Mouse (Mus musculus): ENCODE measurements around the gene 9930111J21Rik2.

Gene 9930111J21Rik2

GRCm38 (mm10) chr11:49089735-49090507 lies 38.9 kb upstream of the 9930111J21Rik2 start:
- no peak for TF ChIP-seq CTCF (conservative IDR thresholded peaks at IDR 0.05; ENCODE audit: low read length)
- no peak for TF ChIP-seq POU5F1 (IDR thresholded peaks at IDR 0.05; ENCODE audit: borderline replicate concordance, low read length)
- no peak for TF ChIP-seq NANOG (IDR thresholded peaks at IDR 0.05; ENCODE audit: borderline replicate concordance, low read length)
- peaks cover 9% of the 10 kb centered on the region; the same call in 1 of the 2 replicates for H3K27me3 ChIP-seq (ENCODE audit: insufficient read depth, low read length)
- no peak overlapping the region for H3K4me3 ChIP-seq (replicated peaks; ENCODE audit: low read length)
- no peaks in the 10 kb centered on the region for H3K9me3 ChIP-seq (ENCODE audit: low read length)
- H3K36me3 ChIP-seq (ENCODE audit: insufficient read depth, low read length) = no peaks in the 10 kb centered on the region
- H3K4me1 ChIP-seq (replicated peaks; ENCODE audit: low read depth, low read length) = peaks cover 24% of the 10 kb centered on the region

- peaks cover 24% of the 10 kb centered on the region for H3K4me1 ChIP-seq (replicated peaks; ENCODE audit: low read depth, low read length)
- no peak overlapping the region for H3K4me3 ChIP-seq (replicated peaks; ENCODE audit: low read length)
- H3K9me3 ChIP-seq (ENCODE audit: low read length) = no peaks in the 10 kb centered on the region
- H3K27me3 ChIP-seq (ENCODE audit: insufficient read depth, low read length) = peaks cover 9% of the 10 kb centered on the region; the same call in 1 of the 2 replicates
- TF ChIP-seq CTCF (conservative IDR thresholded peaks at IDR 0.05; ENCODE audit: low read length) (no peak), POU5F1 (IDR thresholded peaks at IDR 0.05; ENCODE audit: borderline replicate concordance, low read length) (no peak), NANOG (IDR thresholded peaks at IDR 0.05; ENCODE audit: borderline replicate concordance, low read length) (no peak)
- H3K36me3 ChIP-seq (ENCODE audit: insufficient read depth, low read length) = no peaks in the 10 kb centered on the region
These were observed 38.1 kb upstream of the 9930111J21Rik2 start for GRCm38 (mm10) chr11:49088990-49089652.

GRCm38 (mm10) chr11:49087830-49088616 lies 37.0 kb upstream of the 9930111J21Rik2 start:
- H3K27me3 ChIP-seq (ENCODE audit: insufficient read depth, low read length) = peaks cover 9% of the 10 kb centered on the region; the same call in 1 of the 2 replicates
- H3K9me3 ChIP-seq (ENCODE audit: low read length) = no peaks in the 10 kb centered on the region
- peak overlapping the region; percentile 70 for H3K4me3 ChIP-seq (replicated peaks; ENCODE audit: low read length)
- peaks cover 24% of the 10 kb centered on the region for H3K4me1 ChIP-seq (replicated peaks; ENCODE audit: low read depth, low read length)
- no peaks in the 10 kb centered on the region for H3K36me3 ChIP-seq (ENCODE audit: insufficient read depth, low read length)
- TF ChIP-seq POU5F1 (IDR thresholded peaks at IDR 0.05; ENCODE audit: borderline replicate concordance, low read length) (no peak), CTCF (conservative IDR thresholded peaks at IDR 0.05; ENCODE audit: low read length) (no peak), NANOG (IDR thresholded peaks at IDR 0.05; ENCODE audit: borderline replicate concordance, low read length) (no peak)

GRCm38 (mm10) chr11:49086858-49087361 lies 35.9 kb upstream of the 9930111J21Rik2 start:
- Histone ChIP-seq H3K27me3 (ENCODE audit: insufficient read depth, low read length) (peaks cover 9% of the 10 kb centered on the region; the same call in 1 of the 2 replicates), H3K9me3 (ENCODE audit: low read length) (no peaks in the 10 kb centered on the region), H3K4me3 (replicated peaks; ENCODE audit: low read length) (no peak overlapping the region), H3K36me3 (ENCODE audit: insufficient read depth, low read length) (no peaks in the 10 kb centered on the region), H3K4me1 (replicated peaks; ENCODE audit: low read depth, low read length) (peaks cover 24% of the 10 kb centered on the region)
- no peak for TF ChIP-seq NANOG (IDR thresholded peaks at IDR 0.05; ENCODE audit: borderline replicate concordance, low read length)
- no peak for TF ChIP-seq CTCF (conservative IDR thresholded peaks at IDR 0.05; ENCODE audit: low read length)
- no peak for TF ChIP-seq POU5F1 (IDR thresholded peaks at IDR 0.05; ENCODE audit: borderline replicate concordance, low read length)

- H3K4me3 ChIP-seq (replicated peaks; ENCODE audit: low read length) = no peak overlapping the region
- no peak for TF ChIP-seq CTCF (conservative IDR thresholded peaks at IDR 0.05; ENCODE audit: low read length)
- TF ChIP-seq NANOG (IDR thresholded peaks at IDR 0.05; ENCODE audit: borderline replicate concordance, low read length) = no peak
- TF ChIP-seq POU5F1 (IDR thresholded peaks at IDR 0.05; ENCODE audit: borderline replicate concordance, low read length) = no peak
- peaks cover 20% of the 10 kb centered on the region for H3K4me1 ChIP-seq (replicated peaks; ENCODE audit: low read depth, low read length)
- no peaks in the 10 kb centered on the region for H3K9me3 ChIP-seq (ENCODE audit: low read length)
- peaks cover 9% of the 10 kb centered on the region; the same call in 1 of the 2 replicates for H3K27me3 ChIP-seq (ENCODE audit: insufficient read depth, low read length)
- H3K36me3 ChIP-seq (ENCODE audit: insufficient read depth, low read length) = no peaks in the 10 kb centered on the region
These were observed 33.8 kb upstream of the 9930111J21Rik2 start for GRCm38 (mm10) chr11:49084875-49085274.

GRCm38 (mm10) chr11:49084385-49084784 lies 33.3 kb upstream of the 9930111J21Rik2 start:
- Histone ChIP-seq H3K27me3 (ENCODE audit: insufficient read depth, low read length) (peaks cover 9% of the 10 kb centered on the region; the same call in 1 of the 2 replicates), H3K9me3 (ENCODE audit: low read length) (no peaks in the 10 kb centered on the region), H3K36me3 (ENCODE audit: insufficient read depth, low read length) (no peaks in the 10 kb centered on the region), H3K4me1 (replicated peaks; ENCODE audit: low read depth, low read length) (peaks cover 17% of the 10 kb centered on the region), H3K4me3 (replicated peaks; ENCODE audit: low read length) (no peak overlapping the region)
- TF ChIP-seq CTCF (conservative IDR thresholded peaks at IDR 0.05; ENCODE audit: low read length) (no peak), POU5F1 (IDR thresholded peaks at IDR 0.05; ENCODE audit: borderline replicate concordance, low read length) (no peak), NANOG (IDR thresholded peaks at IDR 0.05; ENCODE audit: borderline replicate concordance, low read length) (no peak)

GRCm38 (mm10) chr11:49083808-49084207 lies 32.8 kb upstream of the 9930111J21Rik2 start:
- no peaks in the 10 kb centered on the region for H3K9me3 ChIP-seq (ENCODE audit: low read length)
- no peaks in the 10 kb centered on the region for H3K36me3 ChIP-seq (ENCODE audit: insufficient read depth, low read length)
- TF ChIP-seq CTCF (conservative IDR thresholded peaks at IDR 0.05; ENCODE audit: low read length) = no peak
- TF ChIP-seq POU5F1 (IDR thresholded peaks at IDR 0.05; ENCODE audit: borderline replicate concordance, low read length) = no peak
- TF ChIP-seq NANOG (IDR thresholded peaks at IDR 0.05; ENCODE audit: borderline replicate concordance, low read length) = no peak

More at GRCm38 (mm10) chr11:49083808-49084207, 32.8 kb upstream of the 9930111J21Rik2 start:
- H3K27me3 ChIP-seq (ENCODE audit: insufficient read depth, low read length) = peaks cover 9% of the 10 kb centered on the region; the same call in 1 of the 2 replicates
- H3K4me3 ChIP-seq (replicated peaks; ENCODE audit: low read length) = no peak overlapping the region
- peaks cover 12% of the 10 kb centered on the region for H3K4me1 ChIP-seq (replicated peaks; ENCODE audit: low read depth, low read length)
